Mouse (Mus musculus) limb, embryonic 10.5 days (tissue): ENCODE data around the gene Ccdc69. TPM values are rescaled to one million over a fixed set of nuclear protein-coding genes. Genes with fewer than 3 reads are reported as not detected.

Experiments
- DNase-seq: peaks from one replicate; pipeline ENCODE4 v3.0.0-alpha.2; 2017; ENCODE audit warnings: low spot score
- H3K27ac ChIP-seq: fragments of 300-500 bp; sonication (generic); 2 replicates; pipeline ENCODE4 v1.5.1; 2016; ENCODE audit warnings: mild to moderate bottlenecking
- H3K27me3 ChIP-seq: fragments of 300-500 bp; sonication (generic); 2 replicates; pipeline ENCODE4 v1.6.1; 2016; ENCODE audit warnings: low read depth, mild to moderate bottlenecking; ENCODE audit not compliant: poor library complexity, severe bottlenecking
- H3K36me3 ChIP-seq: fragments of 300-500 bp; sonication (generic); 2 replicates; pipeline ENCODE4 v1.6.1; 2016; ENCODE audit warnings: mild to moderate bottlenecking, moderate library complexity
- H3K4me1 ChIP-seq: fragments of 300-500 bp; sonication (generic); 2 replicates; pipeline ENCODE4 v1.6.1; 2016
- H3K4me3 ChIP-seq: fragments of 300-500 bp; sonication (generic); 2 replicates; pipeline ENCODE4 v1.5.1; 2016; ENCODE audit warnings: mild to moderate bottlenecking, moderate library complexity
- H3K9me3 ChIP-seq: fragments of 300-500 bp; sonication (generic); replicated peaks from 2 replicates; pipeline ENCODE4 v1.6.1; 2016; ENCODE audit warnings: mild to moderate bottlenecking
- WGBS: fragments of 180-500 bp; shearing (Covaris S2); methylation state at CpG from one replicate; pipeline ENCODE4 v1.1.7; 2016; 5-methylcytosine and 5-hydroxymethylcytosine counted together
- polyA plus RNA-seq: library from polyadenylated mRNA; unstranded; fragments of >200 nt; fragmentation: Nextera tagmentation; extraction: Ambion mirVana; gene quantifications from 2 replicates; pipeline ENCODE4 v1.2.1, GENCODE M21; 2016

Gene Ccdc69
- polyA plus RNA-seq, 1 experiment from 2014 or later = 0.61 TPM

DNA sequence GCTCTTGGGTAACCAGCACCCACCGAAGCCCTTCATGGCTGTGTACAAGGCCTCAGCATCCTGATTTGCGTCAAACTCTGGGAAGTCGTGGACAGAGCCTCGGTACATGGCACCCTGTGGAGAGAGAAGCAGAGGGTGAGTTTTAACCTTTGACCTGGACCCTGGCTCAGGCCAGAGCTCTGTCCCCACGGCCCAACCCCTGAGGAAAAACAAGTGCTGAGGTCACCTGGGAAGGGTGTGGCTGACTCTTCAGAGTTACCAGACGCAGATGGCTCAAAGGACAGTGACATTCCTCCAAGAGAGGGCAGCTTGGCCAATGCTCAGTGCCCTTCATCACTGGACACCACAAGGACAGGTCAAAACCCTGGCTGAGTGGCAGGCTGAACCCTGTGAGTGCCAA is 64.1 kb downstream of the Ccdc69 start:
- no peaks in the 10 kb centered on the region for H3K4me1 ChIP-seq
- no peak overlapping the region for H3K27ac ChIP-seq
- no peak for DNase-seq
- no peaks in the 10 kb centered on the region for H3K9me3 ChIP-seq
- no peaks in the 10 kb centered on the region for H3K27me3 ChIP-seq
- H3K4me3 ChIP-seq = no peak overlapping the region
- H3K36me3 ChIP-seq = peaks cover 63% of the 10 kb centered on the region
- WGBS = 88% methylated on average over 6 of the region's 6 CpGs

DNA sequence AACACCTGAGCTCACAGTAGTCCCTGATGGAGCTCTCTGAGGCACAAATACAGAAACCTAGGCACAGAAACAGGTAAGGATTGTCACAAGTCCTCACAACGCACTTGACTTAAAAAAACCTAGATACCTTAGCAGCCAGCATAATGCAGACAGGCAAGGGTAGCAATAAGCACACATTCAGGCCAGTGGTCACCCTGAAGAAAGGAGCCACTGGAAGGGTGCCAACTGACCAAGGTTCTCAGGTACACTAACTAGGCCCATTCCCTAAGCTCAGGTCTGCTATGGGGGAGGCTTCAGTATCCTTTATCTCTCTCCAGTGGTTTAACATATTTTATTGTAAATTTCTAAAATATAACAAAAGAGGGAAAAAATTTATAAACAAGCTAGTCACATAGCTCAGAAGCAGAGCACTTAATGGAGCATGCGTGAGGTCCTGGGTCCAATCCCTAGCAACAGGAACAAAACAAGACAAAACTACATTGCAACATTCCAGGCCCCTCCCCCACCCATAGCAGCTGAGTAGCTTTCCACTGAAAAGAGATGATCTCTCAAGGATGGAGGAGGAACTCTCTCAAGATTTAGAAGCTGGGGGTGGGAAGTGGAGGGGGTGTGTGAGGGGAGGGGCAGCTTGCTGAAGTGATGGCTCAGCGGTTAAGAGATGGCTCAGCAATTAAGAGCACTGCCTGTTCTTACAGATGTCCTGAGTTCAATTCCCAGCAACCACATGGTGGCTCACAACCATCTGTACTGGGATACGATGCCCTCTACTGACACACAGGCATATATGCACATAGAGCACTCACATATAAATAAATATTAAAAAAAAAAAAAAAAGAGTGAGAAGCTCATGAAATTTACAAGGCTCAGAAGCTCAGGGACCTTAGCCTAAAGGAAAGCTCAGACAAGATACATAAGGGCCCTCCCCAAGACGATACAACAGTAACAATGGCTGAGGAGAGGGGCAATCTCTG is 65.1 kb downstream of the Ccdc69 start:
- WGBS = 88% methylated on average over 5 of the region's 5 CpGs

DNA sequence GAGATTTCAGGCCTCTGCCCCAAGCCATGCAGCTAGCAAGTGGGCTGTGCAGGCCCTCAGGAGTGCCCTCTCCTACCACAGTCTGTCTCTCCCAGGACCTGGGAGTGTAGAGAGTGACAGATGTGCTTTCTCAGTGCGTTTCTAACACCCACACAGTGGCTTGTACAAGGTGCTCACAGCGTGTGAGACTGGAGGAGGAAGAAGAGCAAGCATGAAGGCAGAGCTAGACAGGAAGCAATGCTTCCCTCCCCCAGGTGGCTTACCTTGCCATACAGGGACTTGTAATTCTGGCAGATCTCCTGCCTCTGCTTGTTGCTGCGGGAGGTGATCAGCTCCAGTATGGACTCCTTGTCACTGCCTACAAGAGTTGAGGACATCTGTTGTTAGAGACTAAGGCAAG is 66.5 kb downstream of the Ccdc69 start:
- Histone ChIP-seq H3K27ac (no peak overlapping the region), H3K36me3 (peaks cover 75% of the 10 kb centered on the region)
- WGBS = 84% methylated on average over 3 of the region's 3 CpGs

More for the DNA sequence above, 65.1 kb downstream of the Ccdc69 start:
- Histone ChIP-seq H3K27ac (no peak overlapping the region), H3K27me3 (no peaks in the 10 kb centered on the region), H3K9me3 (no peaks in the 10 kb centered on the region), H3K4me1 (no peaks in the 10 kb centered on the region), H3K36me3 (peaks cover 65% of the 10 kb centered on the region), H3K4me3 (no peak overlapping the region)
- DNase-seq = no peak

DNA sequence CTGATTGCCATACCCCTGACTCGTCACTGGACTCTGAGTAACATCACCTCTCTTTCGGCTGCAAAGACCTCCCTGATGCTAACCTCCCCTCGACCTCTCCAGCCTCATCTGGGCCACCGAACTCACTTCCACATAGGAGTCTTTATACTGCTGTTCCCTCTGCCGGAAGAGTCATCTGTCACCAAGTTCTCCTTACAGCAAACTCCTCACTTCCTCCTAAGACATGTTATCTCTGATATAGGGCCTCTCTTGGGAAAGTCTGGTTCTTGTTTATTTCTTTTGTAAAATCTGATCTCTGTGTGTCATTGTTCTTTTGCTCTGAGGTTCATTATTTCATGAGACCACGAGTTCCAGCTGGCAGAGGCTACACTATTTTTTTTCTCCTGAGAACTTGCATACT is 69.7 kb downstream of the Ccdc69 start:
- Histone ChIP-seq H3K9me3 (no peaks in the 10 kb centered on the region), H3K36me3 (peaks cover 86% of the 10 kb centered on the region), H3K4me1 (no peaks in the 10 kb centered on the region), H3K4me3 (no peak overlapping the region), H3K27ac (no peak overlapping the region), H3K27me3 (no peaks in the 10 kb centered on the region)
- WGBS = 80% methylated on average over 6 of the region's 6 CpGs
- no peak for DNase-seq

More for the DNA sequence above, 66.5 kb downstream of the Ccdc69 start:
- Histone ChIP-seq H3K4me1 (no peaks in the 10 kb centered on the region), H3K4me3 (no peak overlapping the region), H3K9me3 (no peaks in the 10 kb centered on the region), H3K27me3 (no peaks in the 10 kb centered on the region)
- no peak for DNase-seq

DNA sequence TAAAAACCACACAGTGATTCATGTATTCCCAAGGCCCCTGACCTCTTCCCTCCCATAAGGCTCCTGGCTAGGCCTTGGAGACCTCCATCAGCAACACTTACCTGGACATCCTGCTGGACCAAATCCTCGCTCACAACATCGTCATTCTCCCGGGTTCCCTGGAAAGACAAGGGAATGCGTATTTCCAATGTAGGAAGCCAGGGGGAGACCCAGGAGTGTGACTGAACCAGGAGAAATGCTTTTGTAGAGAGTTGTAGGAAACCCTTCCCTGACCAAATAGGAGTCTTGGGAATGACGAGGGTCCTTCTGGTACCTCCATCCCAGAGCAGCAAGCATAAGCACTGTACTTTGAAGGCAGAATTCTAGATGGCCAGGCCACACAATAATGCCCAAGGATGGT is 72.2 kb downstream of the Ccdc69 start:
- no peak for DNase-seq
- H3K4me1 ChIP-seq = no peaks in the 10 kb centered on the region
- no peak overlapping the region for H3K27ac ChIP-seq
- 87% methylated on average over 5 of the region's 5 CpGs for WGBS
- H3K27me3 ChIP-seq = no peaks in the 10 kb centered on the region
- H3K4me3 ChIP-seq = no peak overlapping the region
- no peaks in the 10 kb centered on the region for H3K9me3 ChIP-seq
- peaks cover 79% of the 10 kb centered on the region for H3K36me3 ChIP-seq

DNA sequence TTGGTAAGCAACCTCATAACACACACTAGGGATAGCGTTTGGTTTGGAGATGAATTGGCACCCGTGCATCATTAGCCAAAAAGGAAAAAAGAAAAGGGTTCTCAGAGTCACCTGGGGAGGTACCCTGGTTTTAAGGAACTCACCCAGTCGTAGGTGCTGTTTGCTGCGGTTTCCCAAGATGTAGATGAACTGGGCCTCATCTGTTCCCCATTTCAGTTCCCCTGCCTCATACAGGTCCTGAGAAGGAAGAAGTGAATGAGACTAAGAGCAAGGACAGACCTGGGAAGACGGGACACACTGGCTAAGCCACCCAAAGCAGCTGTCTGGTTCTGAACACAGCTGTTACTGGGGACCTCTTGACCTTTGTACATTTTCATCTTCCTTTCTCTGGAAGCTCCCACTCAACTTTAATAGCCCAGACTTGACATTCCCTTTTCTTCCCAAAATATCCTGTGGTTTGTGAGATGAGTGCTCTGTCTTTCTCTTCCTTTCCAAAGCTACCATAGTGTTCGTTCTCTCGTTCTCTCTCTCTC is 72.9 kb downstream of the Ccdc69 start:
- DNase-seq = no peak
- Histone ChIP-seq H3K4me1 (no peaks in the 10 kb centered on the region), H3K36me3 (peaks cover 79% of the 10 kb centered on the region), H3K27ac (no peak overlapping the region), H3K9me3 (no peaks in the 10 kb centered on the region), H3K4me3 (no peak overlapping the region), H3K27me3 (no peaks in the 10 kb centered on the region)
- WGBS = 88% methylated on average over 7 of the region's 7 CpGs

Other genes starting within 250 kb of the Ccdc69 start
- 6.5 and 7.9 TPM in 2 replicates for gene Lyrm7, start 217.2 kb downstream of the Ccdc69 start, polyA plus RNA-seq
- gene Hint1, start 211.7 kb downstream of the Ccdc69 start, polyA plus RNA-seq = 550 and 645 TPM in 2 replicates
- gene Gpx3, start 175.7 kb downstream of the Ccdc69 start, polyA plus RNA-seq = 52.0 and 60.7 TPM in 2 replicates
- gene Tnip1, start 115.2 kb downstream of the Ccdc69 start, polyA plus RNA-seq = 10.0 and 14.0 TPM in 2 replicates
- 53.5 and 69.1 TPM in 2 replicates for gene Anxa6, start 44.7 kb downstream of the Ccdc69 start, polyA plus RNA-seq
- gene Gm2a, start 20.0 kb upstream of the Ccdc69 start, polyA plus RNA-seq = 4.5 and 7.2 TPM in 2 replicates
- not detected in 2 replicates for gene Slc36a3, start 73.6 kb upstream of the Ccdc69 start, polyA plus RNA-seq
- 0.06 and 0.29 TPM in 2 replicates for gene Slc36a2, start 106.9 kb upstream of the Ccdc69 start, polyA plus RNA-seq
- 1.2 TPM in 2 replicates for gene Slc36a1, start 126.2 kb upstream of the Ccdc69 start, polyA plus RNA-seq